Mouse (Mus musculus) liver, postnatal 0 days (tissue): ENCODE measurements around the gene Vcl.

Experiments
- CTCF ChIP-seq: sonication (generic); IDR thresholded peaks from 2 replicates; pipeline ENCODE4 v1.5.1; 2016; ENCODE audit warnings: antibody characterized with exemption, low read depth
- EP300 ChIP-seq: IDR thresholded peaks from 2 replicates; pipeline ENCODE4 v1.6.1; 2016; ENCODE audit warnings: antibody characterized with exemption, low read depth, mild to moderate bottlenecking

GRCm38 (mm10) chr14:20884691-20885090, 44.5 kb upstream of the Vcl start:
- TF ChIP-seq CTCF: no peak
- TF ChIP-seq EP300: no peak
